Mouse (Mus musculus) thymus, postnatal 10 days (tissue): ENCODE data around the gene Tmcc2.

Source experiments
- DNase-seq, 2 experiments: peaks; one replicate each; pipeline ENCODE4 v3.0.0; 2021; ENCODE audit warnings: low spot score in 2 of 2

The Tmcc2 gene

GRCm38 (mm10) chr1:132389886-132390585 lies 1.0 kb downstream of the Tmcc2 start:
- peak; percentile 28 to 41 for DNase-seq

- DNase-seq = no peak
Measured at GRCm38 (mm10) chr1:132388813-132389803, 2.0 kb downstream of the Tmcc2 start.

DNA sequence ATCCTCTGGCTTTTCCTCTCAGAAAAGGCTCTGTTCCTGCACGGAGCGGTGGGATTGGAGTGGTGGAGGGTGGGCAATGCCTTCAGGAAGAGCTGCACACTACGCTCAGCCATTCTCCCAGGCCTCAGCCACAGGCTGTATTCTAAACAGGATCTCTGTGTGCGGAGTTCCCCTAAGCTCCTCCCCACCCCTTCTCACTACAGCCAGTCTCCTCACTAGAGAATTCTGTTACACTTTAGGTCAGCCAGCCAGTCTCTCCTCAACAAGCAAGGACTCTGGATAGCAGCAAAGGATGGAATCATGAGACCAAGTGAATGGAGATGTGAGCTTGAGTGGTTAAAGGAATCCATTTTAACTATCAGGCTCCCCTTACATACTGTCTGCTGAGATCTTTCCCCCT lies 3.1 kb downstream of the Tmcc2 start:
- no peak for DNase-seq

DNA sequence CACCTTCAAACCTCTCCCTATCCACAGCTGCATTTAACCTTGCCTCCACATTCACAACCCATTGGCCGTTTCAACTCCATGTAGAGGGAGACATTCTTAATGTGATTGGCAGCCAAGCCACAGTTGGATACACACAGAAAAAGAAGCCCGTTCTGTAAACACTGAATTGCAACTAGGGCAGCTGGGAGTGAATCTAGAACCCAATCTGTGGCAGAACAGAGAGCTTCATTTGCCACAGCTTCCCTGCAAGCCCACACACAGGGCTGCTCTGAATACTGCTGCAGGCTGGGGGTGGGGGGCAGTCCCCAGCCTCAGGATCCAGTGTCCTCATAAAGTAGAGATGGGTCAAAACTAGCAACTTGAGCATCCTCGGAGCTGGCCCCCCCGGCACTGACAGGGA lies 4.8 kb downstream of the Tmcc2 start:
- no peak for DNase-seq

DNA sequence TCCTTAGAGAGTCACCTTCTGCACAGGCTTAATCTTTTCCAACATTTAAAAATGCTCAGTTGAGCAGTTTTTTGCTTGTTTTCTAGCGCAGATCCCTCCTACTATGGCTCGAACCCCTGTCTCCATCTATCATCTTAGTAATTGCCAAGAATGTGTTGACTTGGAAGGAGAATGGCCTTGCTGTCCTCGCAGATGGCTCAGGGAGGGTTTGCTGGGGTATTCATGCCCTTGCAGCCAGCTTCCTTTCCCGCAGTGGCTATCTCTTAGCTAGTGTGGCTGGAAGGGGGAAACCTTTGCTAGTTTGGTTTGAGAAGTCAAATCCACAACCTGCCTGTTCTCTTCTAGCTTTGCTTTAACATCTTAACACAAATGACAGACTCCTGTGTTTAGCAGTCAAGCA lies 5.4 kb downstream of the Tmcc2 start:
- no peak for DNase-seq

DNA sequence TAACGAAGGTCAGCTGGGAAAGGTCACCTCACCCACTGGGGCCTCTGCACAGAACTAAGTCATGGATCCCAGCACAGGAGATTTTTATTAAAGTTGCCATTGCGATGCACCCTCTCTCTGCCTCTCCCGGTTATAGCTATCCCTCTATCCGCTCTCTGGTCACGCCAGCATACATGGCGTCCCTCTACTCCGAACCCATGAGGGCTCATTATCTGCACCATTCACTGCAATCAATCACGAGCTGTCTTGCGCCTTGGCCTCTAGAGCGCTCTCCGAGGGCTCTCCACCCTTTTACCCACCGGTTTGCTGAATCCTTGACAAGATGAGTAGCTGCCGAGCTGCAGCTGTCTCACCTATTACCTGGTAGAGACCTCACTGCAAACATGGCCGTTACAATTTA lies 5.8 kb downstream of the Tmcc2 start:
- no peak for DNase-seq

DNA sequence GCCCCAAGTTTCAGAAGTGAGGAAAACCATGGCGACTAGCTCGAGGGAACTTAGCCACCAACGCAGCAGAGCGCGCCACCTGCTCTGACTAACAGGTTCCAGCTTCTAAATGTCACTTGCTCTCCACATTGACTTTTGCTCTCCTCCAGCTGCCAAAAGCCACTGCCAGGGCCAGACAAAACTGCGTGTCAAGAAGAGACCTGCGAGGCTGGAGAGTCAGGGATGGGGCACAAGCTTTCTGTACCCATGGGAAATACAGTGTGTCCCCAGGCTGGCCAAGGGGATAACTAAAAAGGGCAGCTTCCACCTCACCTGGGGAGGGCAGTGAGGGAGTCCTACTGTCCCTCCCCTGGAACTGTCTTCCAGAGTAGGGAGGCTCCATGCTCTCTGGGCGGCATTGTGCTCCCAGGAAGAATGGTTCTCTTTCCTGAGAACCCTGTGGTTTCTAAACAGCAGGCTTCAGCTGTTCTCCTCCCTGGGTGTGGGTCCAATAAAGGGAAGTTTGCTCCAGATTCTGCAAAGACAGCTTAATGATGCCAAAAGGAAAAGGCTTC lies 7.0 kb downstream of the Tmcc2 start:
- DNase-seq = no peak

DNA sequence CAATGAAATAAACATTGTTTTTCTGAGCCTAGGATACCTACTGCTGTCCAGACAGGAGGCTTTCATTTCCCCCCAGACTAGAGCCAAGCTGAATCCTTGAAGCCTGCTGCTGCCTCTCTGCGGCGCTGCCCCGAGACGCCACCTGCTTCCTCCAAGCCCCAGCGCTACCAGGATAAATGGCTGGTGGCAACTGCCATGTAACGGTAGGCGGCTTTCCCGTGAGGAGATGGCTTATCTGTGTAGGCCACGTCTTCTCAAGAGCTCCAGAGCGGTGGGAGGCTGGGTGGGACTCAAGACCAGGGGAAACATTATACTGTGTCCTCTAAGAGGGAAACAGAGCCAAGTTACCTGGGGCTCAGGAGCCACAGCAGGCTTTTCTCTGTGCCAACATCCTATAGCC lies 9.2 kb downstream of the Tmcc2 start:
- DNase-seq = no peak

- DNase-seq = no peak
Measured at GRCm38 (mm10) chr1:132380550-132381100, 10.5 kb downstream of the Tmcc2 start.

- no peak for DNase-seq
Measured at GRCm38 (mm10) chr1:132377811-132378210, 13.3 kb downstream of the Tmcc2 start.

- no peak for DNase-seq
Measured at GRCm38 (mm10) chr1:132377055-132377365, 14.1 kb downstream of the Tmcc2 start.

GRCm38 (mm10) chr1:132376211-132377054 lies 14.6 kb downstream of the Tmcc2 start:
- no peak for DNase-seq

- DNase-seq = no peak
Measured at GRCm38 (mm10) chr1:132375256-132375655, 15.8 kb downstream of the Tmcc2 start.

- no peak for DNase-seq
Measured at GRCm38 (mm10) chr1:132374873-132375244, 16.2 kb downstream of the Tmcc2 start.

DNA sequence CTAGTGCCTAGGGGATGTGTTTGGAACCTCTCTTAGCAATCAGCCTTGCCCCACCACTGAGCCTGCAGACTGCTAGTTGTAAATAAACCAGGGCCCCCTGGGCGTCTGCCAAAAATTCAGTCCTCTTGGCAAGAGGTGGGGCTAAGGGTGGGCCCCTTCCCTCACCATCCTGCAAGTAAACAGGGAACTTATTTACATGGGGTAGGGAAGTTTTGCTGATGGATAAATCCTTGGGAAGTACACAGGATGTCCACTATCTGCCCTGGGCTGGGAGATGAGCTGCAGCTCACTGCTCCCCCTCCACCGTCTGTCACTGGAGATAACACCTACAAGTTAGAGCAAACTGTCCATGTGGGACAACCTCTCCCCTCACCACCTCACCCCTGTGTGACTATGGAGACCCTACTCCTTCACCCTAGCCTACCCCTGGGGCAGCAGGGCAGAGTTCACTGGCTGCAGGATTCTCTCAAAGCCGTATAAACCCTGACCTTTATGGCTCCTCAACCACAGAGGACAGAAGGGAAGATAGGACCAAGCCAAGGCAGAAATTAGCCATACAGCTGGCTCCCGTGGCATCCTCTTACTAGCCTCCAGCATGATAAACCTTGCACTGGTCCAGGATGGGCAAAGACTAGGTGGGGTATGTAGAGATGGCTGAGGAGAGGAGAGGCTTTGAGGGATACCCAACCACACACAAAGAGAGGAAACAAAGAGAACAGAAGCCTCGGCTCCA lies 16.8 kb downstream of the Tmcc2 start:
- DNase-seq = no peak

- no peak for DNase-seq
Measured at GRCm38 (mm10) chr1:132372896-132373534, 18.1 kb downstream of the Tmcc2 start.

GRCm38 (mm10) chr1:132372354-132372753 lies 18.7 kb downstream of the Tmcc2 start:
- no peak for DNase-seq

- no peak for DNase-seq
Measured at GRCm38 (mm10) chr1:132371298-132372081, 19.6 kb downstream of the Tmcc2 start.

GRCm38 (mm10) chr1:132370681-132371173 lies 20.4 kb downstream of the Tmcc2 start:
- DNase-seq = no peak
